Mouse (Mus musculus) cerebellum, adult 2 months (tissue): ENCODE data around the gene Cenpb.

ENCODE experiments used
- CTCF ChIP-seq: fragments of 200-500 bp; IDR thresholded peaks from 2 replicates; pipeline ENCODE4 v1.5.1; 2011; ENCODE audit warnings: low read depth, mild to moderate bottlenecking, control low read depth, low read length, moderate library complexity, borderline replicate concordance; ENCODE audit not compliant: insufficient read depth
- POLR2A ChIP-seq: fragments of 200-500 bp; IDR thresholded peaks from 2 replicates; pipeline ENCODE4 v1.6.1; 2011; ENCODE audit warnings: low read length, control low read depth, borderline replicate concordance; ENCODE audit not compliant: insufficient read depth

DNA sequence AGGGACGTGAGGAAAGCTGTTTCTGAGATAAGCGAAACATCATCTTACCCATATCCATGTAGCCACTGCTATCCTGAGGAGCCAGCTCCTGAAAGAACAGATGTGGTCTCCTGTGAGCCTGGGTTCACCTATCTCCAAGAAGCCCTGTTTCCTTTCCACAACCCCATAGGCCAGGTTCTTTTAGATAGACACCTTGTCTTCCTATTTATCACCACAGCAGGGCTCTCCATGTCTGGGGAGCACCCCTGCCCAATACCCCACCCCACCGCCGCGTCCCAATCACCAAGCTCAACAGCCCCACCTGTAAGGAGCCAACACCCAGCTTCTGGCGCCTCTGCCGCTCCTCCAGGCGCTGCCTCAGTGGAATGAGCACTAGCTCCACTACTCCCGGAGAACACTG lies 7.5 kb downstream of the Cenpb start:
- TF ChIP-seq POLR2A (no peak), CTCF (no peak)
